Mouse (Mus musculus): ENCODE data around the gene Rnf24. TPM values are rescaled to one million over a fixed set of nuclear protein-coding genes. Genes with fewer than 3 reads are reported as not detected.

The Rnf24 gene
- polyA plus RNA-seq (2015; fragmentation: Nextera tagmentation; extraction: Ambion mirVana), result 2.9 and 3.0 TPM in 2 replicates

DNA sequence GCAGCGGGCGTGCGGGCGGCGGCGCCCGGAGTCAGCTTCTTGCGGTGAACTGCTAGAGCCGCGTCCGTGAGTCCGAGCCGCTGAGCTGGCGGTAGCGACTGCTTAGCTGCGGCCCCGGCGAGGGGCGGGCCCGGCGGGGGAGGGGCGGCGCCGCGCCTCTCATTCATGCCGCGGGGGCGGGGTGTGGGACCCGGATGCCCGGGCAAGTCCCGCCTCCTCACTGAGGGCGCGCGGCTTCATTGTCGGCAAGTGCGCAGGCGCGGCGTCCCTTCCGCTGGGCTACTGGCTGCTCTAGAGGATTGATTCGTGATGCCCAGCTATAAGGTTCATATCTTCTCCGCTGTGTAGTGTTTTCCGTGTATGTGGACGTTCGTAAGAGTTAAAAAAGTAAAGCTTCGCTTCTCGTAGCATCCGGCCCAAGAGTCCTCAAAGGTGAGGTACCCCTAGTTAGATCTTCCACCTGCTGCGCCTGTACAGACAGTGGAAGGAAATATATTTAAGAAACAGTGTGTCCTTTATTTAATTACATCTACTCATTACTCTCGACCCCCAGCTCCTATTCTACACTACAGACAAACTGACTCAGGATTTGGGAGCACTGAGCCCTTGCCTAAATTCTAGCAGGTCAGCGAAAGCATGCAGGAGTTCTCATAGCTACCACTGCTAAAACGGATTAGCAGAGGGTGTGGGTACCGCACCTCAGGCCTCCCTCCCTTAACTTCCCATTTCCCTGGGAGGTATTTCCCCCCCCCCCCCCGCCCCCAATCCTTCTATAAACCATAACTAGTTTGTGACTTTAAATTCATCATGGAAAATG, at the start of gene Rnf24:
Gene Rnf24, minus strand, starts transcription at position 146 of the 817 bp plus-strand sequence.
- H3K36me3 ChIP-seq (ENCODE audit: control insufficient read depth, insufficient read depth, low read length), result no peaks in the 10 kb centered on the region
- peak within 1 kb of the TSS; percentile 87 for H3K4me3 ChIP-seq (replicated peaks; ENCODE audit: low read length)
- H3K9me3 ChIP-seq (replicated peaks; ENCODE audit: control insufficient read depth, low read length), result no peaks in the 10 kb centered on the region
- under 1% methylated on average over 54 of the region's 54 CpGs for WGBS
- peak within 1 kb of the TSS; percentile 88 for H3K9ac ChIP-seq (ENCODE audit: low read length)
- no peaks in the 10 kb centered on the region for H3K4me1 ChIP-seq (ENCODE audit: control insufficient read depth, insufficient read depth, low read length)
- peak within 1 kb of the TSS; percentile 86 for H3K4me2 ChIP-seq (ENCODE audit: low read depth, low read length)
- H3K27me3 ChIP-seq (ENCODE audit: control insufficient read depth, insufficient read depth, low read length), result no peaks in the 10 kb centered on the region
- peak within 1 kb of the TSS; percentile 66 for H3K27ac ChIP-seq (ENCODE audit: low read length)
- peak; percentile 98 for ATAC-seq (ENCODE audit: insufficient read depth, low FRiP score)

DNA sequence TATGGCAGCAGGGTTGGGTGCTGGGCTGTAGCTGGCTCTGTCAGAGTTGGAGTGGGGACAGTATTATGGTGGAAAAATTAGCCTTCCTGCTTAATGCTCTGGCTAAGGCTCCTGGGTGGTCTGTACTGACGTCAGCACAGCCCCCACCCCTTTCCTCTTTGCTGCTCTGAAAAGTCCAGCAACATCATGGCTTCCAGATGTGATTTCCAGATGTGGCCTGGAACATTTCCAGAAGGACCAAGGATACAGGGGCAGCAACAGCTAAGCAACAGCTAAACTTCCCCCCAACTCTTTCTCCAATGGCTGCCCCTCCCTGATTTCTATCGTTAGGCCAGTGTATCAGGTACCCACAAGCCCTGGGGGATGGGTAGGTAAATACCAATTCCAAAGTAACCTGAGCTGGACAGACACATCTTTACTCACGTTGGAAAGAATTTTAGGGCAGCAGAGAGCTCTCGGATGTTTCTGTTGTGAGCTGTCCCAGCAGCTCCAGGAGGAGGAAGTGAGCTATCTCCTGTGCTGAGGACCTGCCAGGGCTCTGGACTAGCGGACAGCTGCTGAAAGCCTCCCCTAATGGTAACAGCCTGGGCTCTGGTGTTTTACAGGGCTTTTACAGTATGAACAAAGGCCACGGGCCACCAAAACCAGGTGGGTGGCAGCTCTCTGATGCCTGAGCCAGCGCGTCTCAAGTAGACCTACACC, 49.3 kb upstream of the Rnf24 start:
- H3K27ac ChIP-seq (ENCODE audit: low read length), result peak overlapping the region; percentile 84
- ATAC-seq (ENCODE audit: insufficient read depth, low FRiP score), result peak; percentile 77

GRCm38 (mm10) chr2:131400846-131401245, 48.2 kb upstream of the Rnf24 start:
- no peak for ATAC-seq (ENCODE audit: insufficient read depth, low FRiP score)

More for the DNA sequence above, 49.3 kb upstream of the Rnf24 start:
- Histone ChIP-seq H3K4me1 (ENCODE audit: control insufficient read depth, insufficient read depth, low read length) (peaks cover 7% of the 10 kb centered on the region), H3K4me2 (ENCODE audit: low read depth, low read length) (peak overlapping the region; percentile 25; the same call in 1 of the 2 replicates), H3K36me3 (ENCODE audit: control insufficient read depth, insufficient read depth, low read length) (no peaks in the 10 kb centered on the region), H3K9me3 (replicated peaks; ENCODE audit: control insufficient read depth, low read length) (no peaks in the 10 kb centered on the region), H3K9ac (ENCODE audit: low read length) (no peak overlapping the region), H3K4me3 (replicated peaks; ENCODE audit: low read length) (no peak overlapping the region), H3K27me3 (ENCODE audit: control insufficient read depth, insufficient read depth, low read length) (no peaks in the 10 kb centered on the region)
- WGBS, result 29% methylated on average over 8 of the region's 8 CpGs

DNA sequence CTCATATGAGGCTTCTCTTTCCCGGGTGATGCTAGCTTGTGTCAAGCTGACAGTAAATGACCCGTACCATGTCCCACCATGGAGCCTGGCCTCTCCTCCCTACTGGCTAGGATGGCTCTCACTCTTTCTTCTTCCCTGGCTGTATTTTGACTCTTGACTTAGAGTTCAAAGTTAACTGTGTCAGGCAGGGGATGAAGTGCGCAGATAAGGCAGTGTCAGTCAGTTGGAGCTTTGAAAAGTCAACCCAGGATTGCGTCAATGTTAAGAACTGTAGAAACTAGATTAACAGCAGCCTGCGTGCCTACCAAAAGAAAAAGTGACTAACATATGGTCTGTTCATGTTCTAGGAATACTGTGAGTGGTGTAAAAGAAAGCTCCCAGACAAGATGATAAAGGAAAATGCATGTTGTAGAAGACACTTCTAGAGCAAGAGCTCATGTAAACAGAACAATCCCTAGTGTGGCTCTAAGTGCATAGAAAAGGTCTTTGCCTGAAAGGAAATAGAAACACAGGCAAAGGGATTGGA, 44.7 kb upstream of the Rnf24 start:
- H3K36me3 ChIP-seq (ENCODE audit: control insufficient read depth, insufficient read depth, low read length), result no peaks in the 10 kb centered on the region
- H3K27ac ChIP-seq (ENCODE audit: low read length), result no peak overlapping the region
- no peak for ATAC-seq (ENCODE audit: insufficient read depth, low FRiP score)
- WGBS, result 85% methylated on average over 5 of the region's 5 CpGs
- no peak overlapping the region for H3K4me2 ChIP-seq (ENCODE audit: low read depth, low read length)
- no peaks in the 10 kb centered on the region for H3K9me3 ChIP-seq (replicated peaks; ENCODE audit: control insufficient read depth, low read length)
- H3K27me3 ChIP-seq (ENCODE audit: control insufficient read depth, insufficient read depth, low read length), result no peaks in the 10 kb centered on the region
- H3K4me3 ChIP-seq (replicated peaks; ENCODE audit: low read length), result no peak overlapping the region
- no peak overlapping the region for H3K9ac ChIP-seq (ENCODE audit: low read length)
- H3K4me1 ChIP-seq (ENCODE audit: control insufficient read depth, insufficient read depth, low read length), result peaks cover 5% of the 10 kb centered on the region

More at GRCm38 (mm10) chr2:131400846-131401245, 48.2 kb upstream of the Rnf24 start:
- Histone ChIP-seq H3K9ac (ENCODE audit: low read length) (no peak overlapping the region), H3K9me3 (replicated peaks; ENCODE audit: control insufficient read depth, low read length) (no peaks in the 10 kb centered on the region), H3K4me3 (replicated peaks; ENCODE audit: low read length) (no peak overlapping the region), H3K4me1 (ENCODE audit: control insufficient read depth, insufficient read depth, low read length) (peaks cover 7% of the 10 kb centered on the region), H3K36me3 (ENCODE audit: control insufficient read depth, insufficient read depth, low read length) (no peaks in the 10 kb centered on the region), H3K4me2 (ENCODE audit: low read depth, low read length) (no peak overlapping the region), H3K27me3 (ENCODE audit: control insufficient read depth, insufficient read depth, low read length) (no peaks in the 10 kb centered on the region), H3K27ac (ENCODE audit: low read length) (peak overlapping the region; percentile 84; the same call in 1 of the 2 replicates)
- 88% methylated on average over 2 of the region's 2 CpGs for WGBS

- WGBS, result 68% methylated on average over 10 of the region's 10 CpGs
- Histone ChIP-seq H3K27ac (ENCODE audit: low read length) (no peak overlapping the region), H3K4me1 (ENCODE audit: control insufficient read depth, insufficient read depth, low read length) (no peaks in the 10 kb centered on the region), H3K4me2 (ENCODE audit: low read depth, low read length) (no peak overlapping the region), H3K27me3 (ENCODE audit: control insufficient read depth, insufficient read depth, low read length) (no peaks in the 10 kb centered on the region), H3K4me3 (replicated peaks; ENCODE audit: low read length) (no peak overlapping the region), H3K9ac (ENCODE audit: low read length) (no peak overlapping the region), H3K9me3 (replicated peaks; ENCODE audit: control insufficient read depth, low read length) (no peaks in the 10 kb centered on the region), H3K36me3 (ENCODE audit: control insufficient read depth, insufficient read depth, low read length) (no peaks in the 10 kb centered on the region)
- ATAC-seq (ENCODE audit: insufficient read depth, low FRiP score), result no peak
These were observed 33.8 kb upstream of the Rnf24 start for GRCm38 (mm10) chr2:131386350-131386962.

- no peak overlapping the region for H3K27ac ChIP-seq (ENCODE audit: low read length)
- 79% methylated on average over 4 of the region's 4 CpGs for WGBS
- no peak for ATAC-seq (ENCODE audit: insufficient read depth, low FRiP score)
These were observed 32.5 kb upstream of the Rnf24 start for GRCm38 (mm10) chr2:131385176-131385575.

GRCm38 (mm10) chr2:131379541-131379940, 26.8 kb upstream of the Rnf24 start:
- no peaks in the 10 kb centered on the region; the same call in 1 of the 2 replicates for H3K9me3 ChIP-seq (replicated peaks; ENCODE audit: control insufficient read depth, low read length)
- H3K9ac ChIP-seq (ENCODE audit: low read length), result no peak overlapping the region
- no peak overlapping the region for H3K27ac ChIP-seq (ENCODE audit: low read length)
- no peaks in the 10 kb centered on the region for H3K4me1 ChIP-seq (ENCODE audit: control insufficient read depth, insufficient read depth, low read length)
- no peak overlapping the region for H3K4me2 ChIP-seq (ENCODE audit: low read depth, low read length)
- no peak for ATAC-seq (ENCODE audit: insufficient read depth, low FRiP score)
- H3K27me3 ChIP-seq (ENCODE audit: control insufficient read depth, insufficient read depth, low read length), result no peaks in the 10 kb centered on the region
- WGBS, result 59% methylated on average over 3 of the region's 3 CpGs
- no peaks in the 10 kb centered on the region for H3K36me3 ChIP-seq (ENCODE audit: control insufficient read depth, insufficient read depth, low read length)
- H3K4me3 ChIP-seq (replicated peaks; ENCODE audit: low read length), result no peak overlapping the region

More at GRCm38 (mm10) chr2:131385176-131385575, 32.5 kb upstream of the Rnf24 start:
- H3K36me3 ChIP-seq (ENCODE audit: control insufficient read depth, insufficient read depth, low read length), result no peaks in the 10 kb centered on the region
- H3K4me3 ChIP-seq (replicated peaks; ENCODE audit: low read length), result no peak overlapping the region
- no peaks in the 10 kb centered on the region for H3K9me3 ChIP-seq (replicated peaks; ENCODE audit: control insufficient read depth, low read length)
- no peaks in the 10 kb centered on the region for H3K4me1 ChIP-seq (ENCODE audit: control insufficient read depth, insufficient read depth, low read length)
- no peak overlapping the region for H3K9ac ChIP-seq (ENCODE audit: low read length)
- H3K27me3 ChIP-seq (ENCODE audit: control insufficient read depth, insufficient read depth, low read length), result no peaks in the 10 kb centered on the region
- no peak overlapping the region for H3K4me2 ChIP-seq (ENCODE audit: low read depth, low read length)

GRCm38 (mm10) chr2:131378872-131379271, 26.2 kb upstream of the Rnf24 start:
- H3K4me2 ChIP-seq (ENCODE audit: low read depth, low read length), result no peak overlapping the region

More at GRCm38 (mm10) chr2:131378872-131379271, 26.2 kb upstream of the Rnf24 start:
- Histone ChIP-seq H3K4me1 (ENCODE audit: control insufficient read depth, insufficient read depth, low read length) (no peaks in the 10 kb centered on the region), H3K36me3 (ENCODE audit: control insufficient read depth, insufficient read depth, low read length) (no peaks in the 10 kb centered on the region), H3K4me3 (replicated peaks; ENCODE audit: low read length) (no peak overlapping the region), H3K27ac (ENCODE audit: low read length) (no peak overlapping the region), H3K9ac (ENCODE audit: low read length) (no peak overlapping the region), H3K27me3 (ENCODE audit: control insufficient read depth, insufficient read depth, low read length) (no peaks in the 10 kb centered on the region), H3K9me3 (replicated peaks; ENCODE audit: control insufficient read depth, low read length) (no peaks in the 10 kb centered on the region; the same call in 1 of the 2 replicates)
- ATAC-seq (ENCODE audit: insufficient read depth, low FRiP score), result no peak
- 92% methylated on average over 5 of the region's 5 CpGs for WGBS
